Mouse (Mus musculus) Patski (cell line): ENCODE measurements at regions not wholly inside any gene's neighbourhood (a gene's known extent, or its start where the extent isn't known, plus 50 kb on each side); places are given as distances from the start of the nearest gene placed in this dataset.
A peak's percentile ranks its signal among the peaks of the same experiment; 100 is the strongest.

Experiments
- ATAC-seq: fragments of 100-300 bp; one replicate; pipeline ENCODE4 v1.8.0; 2021
- CTCF ChIA-PET: fragments of 350-600 bp; sonication (Branson Sonifier 250); formaldehyde crosslinking; loops from one replicate; lab custom pipeline; 2022; ENCODE audit warnings: inconsistent platforms; lab: Charles Lee
- POLR2A ChIA-PET: fragments of 350-600 bp; sonication (Branson Sonifier 250); formaldehyde crosslinking; loops from one replicate; lab custom pipeline; 2022; ENCODE audit warnings: antibody characterized with exemption, inconsistent platforms; lab: Charles Lee
- DNase-seq: peaks from one replicate; pipeline ENCODE4 v3.0.0-alpha.2; 2011; ENCODE audit warnings: low read depth, low spot score
- H3K27me3 ChIP-seq: fragments of 371-371 bp; one replicate; pipeline ENCODE4 v1.5.1; 2021
- CTCF ChIP-seq: fragments of 100-300 bp; IDR thresholded peaks from one replicate; pipeline ENCODE4 v1.5.1; 2021
- in situ Hi-C: fragments of 300-500 bp; cut with MboI; formaldehyde crosslinking; loops from 3 replicates; pipeline ENCODE4 v1.11.1; 2018; ENCODE audit warnings: low pct_unique_long_range_greater_than_20kb, mixed read lengths

DNA sequence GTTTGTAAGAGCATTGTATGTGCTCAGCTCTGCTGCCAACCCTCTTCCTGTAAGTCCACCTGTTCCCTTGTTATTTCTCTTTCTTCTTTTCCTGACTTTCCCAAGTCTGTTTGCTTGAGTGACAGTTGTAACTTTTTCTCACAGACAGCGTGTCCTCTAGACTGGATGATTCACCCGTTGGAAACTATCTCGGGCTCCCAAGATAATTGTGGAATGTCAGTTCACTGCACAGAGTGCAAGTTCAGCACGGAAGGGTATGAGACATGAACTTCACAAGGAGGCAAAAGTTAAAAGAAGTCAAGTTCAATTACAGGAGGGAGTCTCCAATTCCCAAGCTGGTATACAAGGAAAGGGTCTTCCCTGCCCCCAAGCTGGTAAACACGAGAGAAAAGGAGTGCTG is 112.5 kb upstream of the Gm5148 start:
- in situ Hi-C loops, result loop anchor here (5.0 kb wide), 1 partner anchor 99 kb away; no protein-coding TSS in a partner anchor
- CTCF ChIA-PET, result interaction anchor here (1.5 kb wide), 1 partner anchor 10 kb away, joined by 3 read pairs; no protein-coding TSS in a partner anchor

DNA sequence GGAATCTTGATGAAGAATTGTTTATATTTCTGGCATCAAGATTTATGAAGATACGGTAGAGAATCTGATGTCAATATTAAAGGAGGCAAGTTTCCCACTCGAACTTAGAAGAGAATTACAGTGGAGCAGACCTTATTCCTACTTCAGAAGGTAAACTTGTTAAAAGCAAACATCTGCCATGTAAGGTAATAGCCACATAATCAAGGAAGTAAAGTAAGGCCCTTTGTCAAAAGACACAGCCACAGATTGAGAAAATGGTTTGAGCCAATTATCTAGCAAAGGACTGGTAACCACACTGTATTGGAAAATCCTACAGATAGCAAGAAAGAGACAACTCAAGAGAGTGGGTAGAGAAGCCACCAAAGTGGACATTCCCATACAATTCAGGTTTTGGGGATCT is 111.4 kb upstream of the Gm5148 start:
- in situ Hi-C loops, result loop anchor here (5.0 kb wide), 1 partner anchor 98 kb away; no protein-coding TSS in a partner anchor
- ChIA-PET POLR2A (no interaction called here), CTCF (interaction anchor here (1.5 kb wide), 1 partner anchor 11 kb away, joined by 3 read pairs; no protein-coding TSS in a partner anchor)
- H3K27me3 ChIP-seq, result no peaks in the 10 kb centered on the region
- DNase-seq (no peak), ATAC-seq (no peak)
- TF ChIP-seq CTCF, result no peak

More for the DNA sequence above, 112.5 kb upstream of the Gm5148 start:
- no peak for TF ChIP-seq CTCF
- DNase-seq (peak; percentile 55), ATAC-seq (no peak)
- POLR2A ChIA-PET, result no interaction called here
- no peaks in the 10 kb centered on the region for H3K27me3 ChIP-seq

DNA sequence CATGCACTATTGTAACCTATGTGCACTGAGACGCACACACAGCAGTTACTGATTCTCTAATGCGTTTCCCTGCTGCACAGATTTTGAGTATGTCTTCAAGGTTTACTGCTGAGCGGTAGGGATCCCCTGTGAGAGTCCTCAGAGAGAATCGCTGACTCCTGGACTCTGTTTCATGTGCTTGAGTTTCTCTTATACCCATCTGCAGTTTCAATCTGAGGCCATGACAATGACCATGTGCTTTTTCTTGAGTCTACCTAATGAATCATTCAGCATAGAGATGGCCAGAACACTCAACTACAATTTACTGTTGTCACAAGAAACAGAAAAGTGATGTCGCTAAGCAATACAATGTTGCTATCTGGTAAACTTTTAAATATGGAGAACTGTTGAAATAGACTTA is 110.8 kb upstream of the Gm5148 start:
- TF ChIP-seq CTCF, result no peak

DNA sequence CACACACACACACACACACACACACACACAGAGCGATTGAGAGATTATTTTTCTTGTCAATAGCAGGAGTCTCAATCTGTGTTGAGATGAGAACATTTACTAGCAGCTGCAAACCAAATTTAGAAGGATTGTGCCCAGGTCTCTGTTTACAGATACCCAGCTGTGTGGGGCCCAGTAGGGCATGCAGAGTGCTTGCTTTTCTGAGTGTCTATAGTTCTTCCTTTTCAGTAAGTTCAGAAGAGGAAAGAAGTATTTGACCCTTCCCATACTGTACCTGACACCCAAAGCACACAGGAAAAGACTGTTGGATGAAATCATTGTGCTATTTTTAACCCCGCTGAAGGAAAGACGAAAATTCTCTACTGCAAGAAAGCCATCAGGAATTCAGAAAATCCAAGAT is 110.3 kb upstream of the Gm5148 start:
- DNase-seq (no peak), ATAC-seq (no peak)
- no peak for TF ChIP-seq CTCF
- H3K27me3 ChIP-seq, result no peaks in the 10 kb centered on the region
- ChIA-PET CTCF (interaction anchor here (1.5 kb wide), 1 partner anchor 10 kb away, joined by 5 read pairs; no protein-coding TSS in a partner anchor), POLR2A (no interaction called here)
- in situ Hi-C loops, result loop anchor here (5.0 kb wide), 1 partner anchor 97 kb away; no protein-coding TSS in a partner anchor

More for the DNA sequence above, 110.8 kb upstream of the Gm5148 start:
- H3K27me3 ChIP-seq, result no peaks in the 10 kb centered on the region
- ChIA-PET POLR2A (no interaction called here), CTCF (no interaction called here)
- DNase-seq (no peak), ATAC-seq (no peak)
- in situ Hi-C loops, result loop anchor here (5.0 kb wide), 1 partner anchor 98 kb away; no protein-coding TSS in a partner anchor

DNA sequence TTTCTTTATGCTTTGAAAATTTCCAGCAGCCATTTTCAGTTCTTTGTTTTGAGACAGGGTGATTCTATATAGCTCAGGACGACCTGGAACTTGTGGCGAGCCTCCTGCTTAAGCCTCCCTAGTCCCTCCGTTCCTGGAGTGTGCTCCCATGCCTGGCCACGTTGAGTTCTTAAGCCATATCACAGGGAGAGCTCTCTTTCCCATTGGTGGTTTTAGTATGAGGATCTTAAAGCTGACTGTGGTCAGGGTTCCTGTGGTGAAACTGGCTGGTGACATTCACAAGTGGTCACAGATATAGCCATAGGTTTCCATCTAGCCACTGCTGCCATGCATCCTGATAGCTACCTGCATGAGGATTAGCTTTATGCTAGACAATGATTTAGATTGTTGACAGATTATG is 109.1 kb upstream of the Gm5148 start:
- no peak for ATAC-seq
- DNase-seq, result no peak
- H3K27me3 ChIP-seq, result no peaks in the 10 kb centered on the region
- in situ Hi-C loops, result no loop called here
- TF ChIP-seq CTCF, result no peak
- POLR2A ChIA-PET, result interaction anchor here (0.6 kb wide), 1 partner anchor 18 kb away, joined by 3 read pairs; no protein-coding TSS in a partner anchor
- CTCF ChIA-PET, result interaction anchor here (0.9 to 1.9 kb wide), 6 partner anchors 9 to 135 kb away, joined by 3 to 5 read pairs (median 4); no protein-coding TSS in a partner anchor

DNA sequence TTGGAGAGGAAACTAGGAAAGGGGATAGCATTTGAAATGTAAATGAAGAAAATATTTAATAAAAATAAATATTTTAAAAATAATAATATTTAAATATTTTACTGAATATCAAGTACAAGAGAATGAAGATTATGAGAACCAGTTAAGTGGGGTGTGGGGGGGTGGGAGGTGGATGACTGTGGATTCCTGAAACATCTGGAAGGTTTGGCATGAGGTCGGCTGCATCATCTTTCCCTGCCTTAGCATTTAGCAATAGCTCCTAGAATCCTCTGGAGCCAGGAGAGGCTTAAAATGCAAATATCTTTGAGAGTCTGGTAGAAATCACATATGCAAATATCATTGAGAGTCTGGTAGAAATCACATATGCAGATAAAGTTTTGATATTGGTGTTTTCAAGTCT is 103.3 kb upstream of the Gm5148 start:
- CTCF ChIA-PET, result interaction anchor here (1.2 kb wide), 1 partner anchor 11 kb away, joined by 3 read pairs; no protein-coding TSS in a partner anchor
- no peak for TF ChIP-seq CTCF
- DNase-seq (no peak), ATAC-seq (no peak)
- in situ Hi-C loops, result no loop called here
- no peaks in the 10 kb centered on the region for H3K27me3 ChIP-seq
- POLR2A ChIA-PET, result no interaction called here

DNA sequence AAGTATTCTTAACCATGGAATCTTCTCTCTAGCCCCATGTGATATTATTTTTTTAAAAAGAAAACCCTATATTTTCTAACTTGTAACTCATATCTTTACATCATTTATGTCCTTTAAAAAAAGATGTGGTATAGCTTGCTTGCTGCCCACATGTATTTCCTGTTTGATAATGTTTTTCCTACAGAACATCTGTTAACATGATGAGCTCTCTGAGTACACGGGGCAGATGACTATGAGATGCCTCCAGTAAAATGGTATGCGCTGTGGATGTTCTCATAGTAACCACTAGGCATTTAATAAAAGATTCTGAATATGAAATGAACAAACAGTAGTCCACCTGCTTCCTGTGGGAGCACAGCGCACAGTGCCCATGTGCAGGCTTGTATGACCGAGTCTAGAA is 101.3 kb upstream of the Gm5148 start:
- no peaks in the 10 kb centered on the region for H3K27me3 ChIP-seq
- in situ Hi-C loops, result no loop called here
- ChIA-PET CTCF (interaction anchor here (1.4 kb wide), 1 partner anchor 13 kb away, joined by 3 read pairs; no protein-coding TSS in a partner anchor), POLR2A (no interaction called here)
- DNase-seq, result no peak
- no peak for ATAC-seq
- no peak for TF ChIP-seq CTCF

DNA sequence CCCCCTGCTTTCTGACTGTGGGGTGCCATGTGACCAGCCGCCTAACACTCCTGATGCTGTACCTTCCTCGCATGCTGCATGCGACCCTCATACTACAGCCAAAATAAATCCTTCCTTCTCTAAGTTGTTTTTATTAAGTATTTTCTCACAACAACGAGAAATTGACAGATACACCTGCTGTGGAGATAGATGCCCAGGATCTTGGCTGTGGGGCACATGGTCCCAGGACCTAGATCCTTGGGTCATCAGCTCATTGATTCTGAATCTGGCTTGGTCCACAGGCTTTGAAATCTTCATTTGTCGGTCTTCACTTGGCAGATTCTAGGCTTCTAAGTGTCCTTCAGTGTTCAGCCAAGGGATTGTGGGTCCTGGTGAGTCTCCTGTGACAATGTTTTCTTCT is 100.4 kb upstream of the Gm5148 start:
- DNase-seq (no peak), ATAC-seq (no peak)
- TF ChIP-seq CTCF, result no peak
- H3K27me3 ChIP-seq, result no peaks in the 10 kb centered on the region
- ChIA-PET POLR2A (no interaction called here), CTCF (interaction anchor here (1.0 to 1.4 kb wide), 4 partner anchors 9 to 15 kb away, joined by 3 to 5 read pairs (median 3); no protein-coding TSS in a partner anchor)
- in situ Hi-C loops, result no loop called here

DNA sequence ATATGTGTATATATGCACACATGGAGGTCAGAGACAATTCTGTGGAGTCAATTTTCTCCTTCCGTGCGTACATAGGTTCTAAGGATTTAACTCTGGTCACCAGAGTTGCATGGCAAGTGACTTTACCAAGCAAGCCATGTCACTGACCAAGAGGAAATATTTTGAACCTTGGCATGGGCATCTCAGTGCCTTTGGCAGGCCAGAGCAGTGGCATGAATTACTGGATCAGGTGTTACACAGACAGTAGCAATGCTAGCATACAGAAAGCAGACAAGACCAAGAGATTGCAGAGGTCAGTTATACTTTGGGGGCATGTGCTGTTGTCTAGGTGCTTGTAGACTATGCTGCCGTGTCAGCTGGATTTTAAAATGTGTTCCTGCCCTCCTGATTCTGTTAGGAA is 95.2 kb upstream of the Gm5148 start:
- CTCF ChIA-PET, result no interaction called here

DNA sequence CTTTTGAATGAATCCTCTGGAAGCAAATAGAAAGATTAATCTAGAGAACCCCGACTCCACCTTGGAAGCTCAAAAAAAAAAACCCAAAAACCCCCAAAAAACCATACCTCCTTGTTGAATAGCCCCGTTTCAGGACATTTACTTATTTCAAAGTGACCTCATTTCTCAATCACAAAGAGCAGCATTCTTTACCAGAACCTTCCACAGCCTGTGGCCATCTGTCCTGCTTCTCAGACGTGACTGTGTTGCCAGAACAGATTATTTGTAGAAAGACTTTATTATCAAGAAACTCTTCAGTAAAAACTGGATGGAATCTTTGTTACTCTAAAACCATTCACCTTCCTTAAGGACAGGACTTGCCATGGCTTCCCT is 93.1 kb upstream of the Gm5148 start:
- ATAC-seq, result no peak
- no peak for TF ChIP-seq CTCF
- H3K27me3 ChIP-seq, result no peaks in the 10 kb centered on the region
- in situ Hi-C loops, result no loop called here
- CTCF ChIA-PET, result interaction anchor here (1.0 to 1.5 kb wide), 5 partner anchors 10 to 229 kb away, joined by 3 to 5 read pairs (median 3); no protein-coding TSS in a partner anchor
- DNase-seq, result no peak
- POLR2A ChIA-PET, result interaction anchor here (0.6 to 1.1 kb wide), 3 partner anchors 22 to 105 kb away, joined by 3 to 4 read pairs (median 3); no protein-coding TSS in a partner anchor

More for the DNA sequence above, 95.2 kb upstream of the Gm5148 start:
- ATAC-seq (no peak), DNase-seq (no peak)
- in situ Hi-C loops, result no loop called here
- H3K27me3 ChIP-seq, result no peaks in the 10 kb centered on the region
- TF ChIP-seq CTCF, result no peak
- POLR2A ChIA-PET, result no interaction called here

DNA sequence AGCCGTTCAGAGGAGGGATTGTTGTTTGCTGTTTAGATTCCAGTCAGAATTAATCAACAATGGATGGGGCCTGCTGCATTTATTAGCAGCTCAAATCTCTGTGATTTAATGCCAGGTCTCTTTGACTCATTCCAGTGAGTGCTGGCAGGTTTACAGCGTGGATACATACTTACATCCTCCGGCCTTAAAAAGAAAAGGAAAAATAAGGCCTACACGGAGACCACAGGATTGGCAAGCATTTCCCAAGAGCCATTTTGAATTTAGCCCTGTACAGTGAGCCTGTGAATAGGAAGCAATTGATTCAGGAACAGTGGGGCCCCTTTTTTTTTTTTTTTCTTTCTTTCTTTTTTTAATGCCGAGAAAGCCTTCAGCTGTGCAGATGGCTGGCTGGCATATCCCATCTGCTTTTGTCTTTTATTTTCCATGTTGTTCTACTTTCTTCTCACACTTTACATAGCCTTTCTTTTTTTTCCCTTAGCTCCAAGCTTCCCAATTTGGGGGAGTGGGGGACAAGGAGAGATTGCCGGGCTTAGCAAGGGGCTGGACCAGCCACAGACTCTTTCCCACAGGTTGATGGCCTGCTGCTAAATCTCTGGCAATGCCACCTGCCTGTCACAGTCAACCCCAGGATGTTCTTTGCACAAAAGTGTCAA is 92.6 kb upstream of the Gm5148 start:
- ATAC-seq (no peak), DNase-seq (no peak)
- TF ChIP-seq CTCF, result no peak

More for the DNA sequence above, 92.6 kb upstream of the Gm5148 start:
- ChIA-PET CTCF (interaction anchor here (0.9 to 1.7 kb wide), 8 partner anchors 9 to 229 kb away, joined by 3 to 5 read pairs (median 3); no protein-coding TSS in a partner anchor), POLR2A (interaction anchor here (0.6 to 1.1 kb wide), 3 partner anchors 23 to 105 kb away, joined by 3 to 4 read pairs (median 3); no protein-coding TSS in a partner anchor)
- no peaks in the 10 kb centered on the region for H3K27me3 ChIP-seq
- in situ Hi-C loops, result no loop called here
